Mouse (Mus musculus): ENCODE measurements around the gene Pagr1a. TPM values are rescaled to one million over a fixed set of nuclear protein-coding genes. Genes with fewer than 3 reads are reported as not detected.

The Pagr1a gene
- polyA plus RNA-seq, 1 experiment from 2014 or later, result 50.9 TPM

- Histone ChIP-seq H3K27me3 (ENCODE audit: control insufficient read depth, insufficient read depth, low read length) (no peaks in the 10 kb centered on the region), H3K36me3 (ENCODE audit: control insufficient read depth, insufficient read depth, low read length) (peaks cover 31% of the 10 kb centered on the region), H3K4me1 (ENCODE audit: control insufficient read depth, insufficient read depth, low read length) (peaks cover 35% of the 10 kb centered on the region), H3K9ac (ENCODE audit: low read depth, low read length) (peak within 1 kb of the TSS; percentile 97), H3K4me2 (peak within 1 kb of the TSS; percentile 96), H3K4me3 (ENCODE audit: low read depth, low read length) (peak within 1 kb of the TSS; percentile 96), H3K9me3 (replicated peaks; ENCODE audit: control insufficient read depth, low read length) (no peaks in the 10 kb centered on the region), H3K27ac (ENCODE audit: low read depth, low read length) (peak within 1 kb of the TSS; percentile 99)
- WGBS (ENCODE audit: insufficient replicate concordance), result under 1% methylated on average over 40 of the region's 63 CpGs
- peak; percentile 87 for ATAC-seq (replicated peaks; ENCODE audit: insufficient number of reproducible peaks, low FRiP score, low TSS enrichment)
Measured at GRCm38 (mm10) chr7:127026984-127027726, 10.0 kb upstream of the Pagr1a start, which contains the start of gene Maz. TSS of gene Maz (minus strand) at chr7:127027037.

DNA sequence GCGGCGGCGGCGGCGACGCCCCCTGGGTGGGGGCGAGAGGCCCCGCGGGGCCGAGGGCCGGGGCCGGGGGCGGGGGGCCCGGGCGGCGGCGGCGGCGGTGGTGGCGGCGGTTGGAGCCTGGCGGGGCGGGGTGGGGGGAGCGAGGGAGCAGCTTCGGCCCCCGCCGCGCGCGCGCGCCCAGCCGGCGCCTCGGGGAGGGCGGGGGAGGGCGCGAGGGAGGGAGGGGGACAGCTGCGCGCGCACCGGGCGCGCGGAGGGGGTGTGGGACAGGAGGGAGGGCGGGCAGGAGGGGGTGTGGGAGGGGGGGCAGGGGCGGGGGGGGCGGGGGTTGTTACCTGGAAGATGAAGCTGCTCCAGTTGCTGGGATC is 9.4 kb upstream of the Pagr1a start:
- Histone ChIP-seq H3K36me3 (ENCODE audit: control insufficient read depth, insufficient read depth, low read length) (peaks cover 28% of the 10 kb centered on the region), H3K27ac (ENCODE audit: low read depth, low read length) (peak overlapping the region; percentile 99), H3K9me3 (replicated peaks; ENCODE audit: control insufficient read depth, low read length) (no peaks in the 10 kb centered on the region), H3K27me3 (ENCODE audit: control insufficient read depth, insufficient read depth, low read length) (no peaks in the 10 kb centered on the region), H3K4me1 (ENCODE audit: control insufficient read depth, insufficient read depth, low read length) (peaks cover 40% of the 10 kb centered on the region), H3K4me3 (ENCODE audit: low read depth, low read length) (peak overlapping the region; percentile 96), H3K4me2 (peak overlapping the region; percentile 96), H3K9ac (ENCODE audit: low read depth, low read length) (peak overlapping the region; percentile 97)
- peak; percentile 18; the same call in 1 of the 2 replicates for ATAC-seq (replicated peaks; ENCODE audit: insufficient number of reproducible peaks, low FRiP score, low TSS enrichment)
- 0% methylated on average over 1 of the region's 48 CpGs for WGBS (ENCODE audit: insufficient replicate concordance)

DNA sequence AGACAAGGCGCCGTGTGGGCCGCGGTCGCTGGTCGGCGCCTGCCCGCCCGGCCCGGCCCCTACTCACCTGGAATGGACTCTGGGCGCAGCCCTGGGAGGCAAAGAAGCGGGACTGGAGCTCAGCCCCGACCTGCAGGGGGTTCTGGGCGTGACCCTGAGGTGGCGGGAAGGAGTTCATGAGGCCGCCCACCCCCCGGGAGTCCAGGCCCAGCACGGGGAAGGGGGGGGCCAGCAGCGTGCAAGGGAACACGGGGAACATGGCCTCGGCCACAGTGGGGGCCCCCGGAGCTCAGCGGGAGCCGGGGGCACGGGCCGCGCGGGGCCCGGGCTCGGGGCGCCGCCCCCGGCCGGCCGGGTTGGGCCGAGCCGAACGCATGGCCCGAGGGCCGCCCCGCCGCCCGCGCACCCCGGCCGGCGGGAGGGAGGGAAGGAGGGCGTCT is 9.0 kb upstream of the Pagr1a start:
- H3K27ac ChIP-seq (ENCODE audit: low read depth, low read length), result peak overlapping the region; percentile 99
- WGBS (ENCODE audit: insufficient replicate concordance), result 1% methylated on average over 32 of the region's 48 CpGs
- peak; percentile 31 for ATAC-seq (replicated peaks; ENCODE audit: insufficient number of reproducible peaks, low FRiP score, low TSS enrichment)
- H3K9ac ChIP-seq (ENCODE audit: low read depth, low read length), result peak overlapping the region; percentile 97
- peak overlapping the region; percentile 96 for H3K4me3 ChIP-seq (ENCODE audit: low read depth, low read length)
- H3K36me3 ChIP-seq (ENCODE audit: control insufficient read depth, insufficient read depth, low read length), result peaks cover 23% of the 10 kb centered on the region
- H3K4me2 ChIP-seq, result peak overlapping the region; percentile 96
- peaks cover 44% of the 10 kb centered on the region for H3K4me1 ChIP-seq (ENCODE audit: control insufficient read depth, insufficient read depth, low read length)
- H3K9me3 ChIP-seq (replicated peaks; ENCODE audit: control insufficient read depth, low read length), result no peaks in the 10 kb centered on the region
- H3K27me3 ChIP-seq (ENCODE audit: control insufficient read depth, insufficient read depth, low read length), result no peaks in the 10 kb centered on the region

DNA sequence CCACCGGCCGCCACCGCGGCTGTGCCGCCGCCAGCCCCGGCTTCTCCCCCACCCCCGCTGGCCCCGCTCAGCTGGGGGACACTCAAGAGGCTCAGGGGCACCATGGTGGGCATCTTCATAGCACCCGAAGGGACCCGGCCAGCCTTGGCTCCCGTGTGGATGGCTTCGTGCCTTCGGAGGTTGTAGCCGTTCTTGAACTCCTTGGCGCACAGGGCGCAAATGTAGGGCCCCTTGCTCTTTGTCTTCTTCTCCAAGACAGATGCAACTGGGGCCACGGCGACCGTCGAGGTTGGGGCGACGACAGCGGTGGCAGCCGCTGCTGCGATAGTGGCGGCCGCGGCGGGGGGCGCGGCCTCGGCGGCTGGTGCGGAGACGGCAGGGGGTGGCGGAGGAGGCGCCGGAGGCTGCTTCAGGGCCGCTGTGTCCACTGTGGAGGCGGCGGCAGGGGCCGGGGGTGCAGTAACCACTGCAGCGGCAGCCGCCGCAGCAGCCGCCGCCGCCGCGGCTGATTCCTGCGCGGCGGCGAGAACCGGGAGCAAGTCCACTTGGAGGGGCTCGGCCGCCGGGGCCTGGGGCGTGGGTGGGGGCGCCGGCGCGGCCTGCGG is 8.5 kb upstream of the Pagr1a start:
- ATAC-seq (replicated peaks; ENCODE audit: insufficient number of reproducible peaks, low FRiP score, low TSS enrichment), result no peak
- peaks cover 46% of the 10 kb centered on the region for H3K4me1 ChIP-seq (ENCODE audit: control insufficient read depth, insufficient read depth, low read length)
- under 1% methylated on average over 47 of the region's 65 CpGs for WGBS (ENCODE audit: insufficient replicate concordance)
- no peaks in the 10 kb centered on the region for H3K9me3 ChIP-seq (replicated peaks; ENCODE audit: control insufficient read depth, low read length)
- peak overlapping the region; percentile 99 for H3K27ac ChIP-seq (ENCODE audit: low read depth, low read length)
- H3K27me3 ChIP-seq (ENCODE audit: control insufficient read depth, insufficient read depth, low read length), result no peaks in the 10 kb centered on the region
- H3K4me3 ChIP-seq (ENCODE audit: low read depth, low read length), result peak overlapping the region; percentile 96
- peak overlapping the region; percentile 97 for H3K9ac ChIP-seq (ENCODE audit: low read depth, low read length)
- peaks cover 22% of the 10 kb centered on the region for H3K36me3 ChIP-seq (ENCODE audit: control insufficient read depth, insufficient read depth, low read length)
- H3K4me2 ChIP-seq, result peak overlapping the region; percentile 96

- H3K27me3 ChIP-seq (ENCODE audit: control insufficient read depth, insufficient read depth, low read length), result no peaks in the 10 kb centered on the region
- peak overlapping the region; percentile 99 for H3K27ac ChIP-seq (ENCODE audit: low read depth, low read length)
- H3K9me3 ChIP-seq (replicated peaks; ENCODE audit: control insufficient read depth, low read length), result no peaks in the 10 kb centered on the region
- ATAC-seq (replicated peaks; ENCODE audit: insufficient number of reproducible peaks, low FRiP score, low TSS enrichment), result peak; percentile 17; the same call in 1 of the 2 replicates
- WGBS (ENCODE audit: insufficient replicate concordance), result under 1% methylated on average over 30 of the region's 30 CpGs
- H3K4me1 ChIP-seq (ENCODE audit: control insufficient read depth, insufficient read depth, low read length), result peaks cover 49% of the 10 kb centered on the region
- peak overlapping the region; percentile 97 for H3K9ac ChIP-seq (ENCODE audit: low read depth, low read length)
- H3K36me3 ChIP-seq (ENCODE audit: control insufficient read depth, insufficient read depth, low read length), result peaks cover 22% of the 10 kb centered on the region
- peak overlapping the region; percentile 96 for H3K4me3 ChIP-seq (ENCODE audit: low read depth, low read length)
- peak overlapping the region; percentile 96 for H3K4me2 ChIP-seq
Measured at GRCm38 (mm10) chr7:127024755-127025555, 7.8 kb upstream of the Pagr1a start.

DNA sequence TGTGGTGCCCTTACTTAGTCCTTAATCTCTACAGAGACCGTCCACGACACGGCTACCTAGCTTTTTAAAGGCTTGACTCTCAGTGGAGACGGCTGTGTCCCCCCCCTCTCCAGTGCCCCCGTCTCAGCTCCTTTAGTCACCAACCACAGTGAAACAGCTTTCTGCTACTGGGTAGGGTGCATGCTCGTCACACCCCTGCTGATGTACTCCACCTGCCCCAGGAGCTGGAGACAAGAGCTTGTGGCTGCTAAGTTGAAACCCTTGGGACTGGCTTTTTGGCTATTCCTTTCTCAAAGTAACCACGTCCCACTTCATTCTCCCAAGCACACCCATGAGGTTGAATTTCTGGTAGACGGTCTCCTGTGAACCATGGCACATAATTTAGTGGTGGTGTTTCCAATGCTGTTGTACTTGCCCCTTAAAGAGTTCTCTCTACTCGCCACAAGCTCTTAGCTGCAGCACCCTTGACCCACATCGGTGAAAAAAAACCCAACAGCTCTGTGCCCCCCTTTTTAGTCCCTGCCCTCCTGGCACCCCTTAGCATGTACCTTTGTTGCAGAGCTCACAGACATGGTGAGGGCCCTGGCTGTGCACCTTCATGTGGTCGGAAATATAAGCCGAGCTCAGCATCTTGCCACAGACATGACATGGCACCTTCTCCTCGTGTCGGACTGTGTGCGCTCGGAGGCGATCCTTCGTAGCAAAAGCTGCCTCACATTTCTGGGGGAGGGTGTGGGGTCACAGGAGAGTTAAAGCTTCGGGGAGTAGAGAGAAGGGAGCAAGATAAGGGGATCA is 6.9 kb upstream of the Pagr1a start:
- peak overlapping the region; percentile 96 for H3K4me2 ChIP-seq
- no peak for ATAC-seq (replicated peaks; ENCODE audit: insufficient number of reproducible peaks, low FRiP score, low TSS enrichment)
- H3K9me3 ChIP-seq (replicated peaks; ENCODE audit: control insufficient read depth, low read length), result no peaks in the 10 kb centered on the region
- H3K9ac ChIP-seq (ENCODE audit: low read depth, low read length), result peak overlapping the region; percentile 97
- H3K36me3 ChIP-seq (ENCODE audit: control insufficient read depth, insufficient read depth, low read length), result peaks cover 20% of the 10 kb centered on the region
- WGBS (ENCODE audit: insufficient replicate concordance), result 26% methylated on average over 19 of the region's 19 CpGs
- H3K27ac ChIP-seq (ENCODE audit: low read depth, low read length), result peak overlapping the region; percentile 99; the same call in 1 of the 2 replicates
- no peaks in the 10 kb centered on the region for H3K27me3 ChIP-seq (ENCODE audit: control insufficient read depth, insufficient read depth, low read length)
- peaks cover 51% of the 10 kb centered on the region for H3K4me1 ChIP-seq (ENCODE audit: control insufficient read depth, insufficient read depth, low read length)
- peak overlapping the region; percentile 96 for H3K4me3 ChIP-seq (ENCODE audit: low read depth, low read length)

DNA sequence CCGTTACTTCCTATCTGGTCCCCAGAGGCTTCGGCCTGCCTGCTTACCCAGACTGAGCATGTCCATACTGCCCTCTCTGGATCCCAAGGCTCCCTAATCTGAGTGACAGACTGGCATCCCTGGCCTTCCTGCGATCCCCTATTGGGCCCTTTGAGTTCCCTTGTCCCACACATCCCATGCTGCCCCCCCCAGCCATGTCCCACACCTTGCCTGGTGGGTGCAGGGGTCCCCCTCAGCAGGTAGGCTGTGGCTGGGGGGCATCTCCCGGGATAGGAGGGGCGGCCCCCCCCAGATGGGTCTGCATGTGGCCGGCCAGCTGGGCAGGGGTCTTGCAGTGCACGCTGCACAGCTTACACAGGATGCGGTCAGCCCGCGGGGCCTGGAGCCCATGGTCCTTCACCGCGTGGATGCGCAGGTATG is 6.1 kb upstream of the Pagr1a start:
- Histone ChIP-seq H3K9me3 (replicated peaks; ENCODE audit: control insufficient read depth, low read length) (no peaks in the 10 kb centered on the region), H3K27ac (ENCODE audit: low read depth, low read length) (no peak overlapping the region), H3K27me3 (ENCODE audit: control insufficient read depth, insufficient read depth, low read length) (no peaks in the 10 kb centered on the region), H3K9ac (ENCODE audit: low read depth, low read length) (peak overlapping the region; percentile 97), H3K36me3 (ENCODE audit: control insufficient read depth, insufficient read depth, low read length) (peaks cover 17% of the 10 kb centered on the region), H3K4me3 (ENCODE audit: low read depth, low read length) (peak overlapping the region; percentile 96; the same call in 1 of the 2 replicates), H3K4me1 (ENCODE audit: control insufficient read depth, insufficient read depth, low read length) (peaks cover 51% of the 10 kb centered on the region), H3K4me2 (peak overlapping the region; percentile 96)
- WGBS (ENCODE audit: insufficient replicate concordance), result 77% methylated on average over 13 of the region's 13 CpGs
- no peak for ATAC-seq (replicated peaks; ENCODE audit: insufficient number of reproducible peaks, low FRiP score, low TSS enrichment)
